Mouse (Mus musculus) thymus, postnatal 0 days (tissue): Measurements from ENCODE around the gene Tnc. TPM values are rescaled to one million over a fixed set of nuclear protein-coding genes. Genes with fewer than 3 reads are reported as not detected.

Source experiments
- DNase-seq: peaks from one replicate; pipeline ENCODE4 v3.0.0-alpha.2; 2015; ENCODE audit warnings: low spot score
- polyA plus RNA-seq: library from polyadenylated mRNA; unstranded; fragments of >200 nt; fragmentation: Nextera tagmentation; extraction: Ambion mirVana; gene quantifications from 2 replicates; pipeline ENCODE4 v1.2.1, GENCODE M21; 2015

The Tnc gene
- polyA plus RNA-seq, 1 experiment from 2014 or later: 119 TPM

GRCm38 (mm10) chr4:64029486-64029885, 17.3 kb downstream of the Tnc start:
- no peak for DNase-seq

GRCm38 (mm10) chr4:64025591-64025990, 21.2 kb downstream of the Tnc start:
- no peak for DNase-seq

GRCm38 (mm10) chr4:64024041-64024779, 22.6 kb downstream of the Tnc start:
- DNase-seq: no peak

GRCm38 (mm10) chr4:64020930-64021589, 25.8 kb downstream of the Tnc start:
- no peak for DNase-seq

GRCm38 (mm10) chr4:64020151-64020550, 26.7 kb downstream of the Tnc start:
- no peak for DNase-seq

- DNase-seq: no peak
Measured at GRCm38 (mm10) chr4:64011308-64011707, 35.5 kb downstream of the Tnc start.

- no peak for DNase-seq
Measured at GRCm38 (mm10) chr4:64009936-64010335, 36.9 kb downstream of the Tnc start.

GRCm38 (mm10) chr4:64005198-64005597, 41.6 kb downstream of the Tnc start:
- DNase-seq: no peak

- DNase-seq: no peak
Measured at GRCm38 (mm10) chr4:64003677-64004076, 43.1 kb downstream of the Tnc start.

GRCm38 (mm10) chr4:64002168-64002567, 44.6 kb downstream of the Tnc start:
- DNase-seq: no peak

- DNase-seq: no peak
Measured at GRCm38 (mm10) chr4:64000788-64001187, 46.0 kb downstream of the Tnc start.

- DNase-seq: no peak
Measured at GRCm38 (mm10) chr4:64000293-64000692, 46.5 kb downstream of the Tnc start.

GRCm38 (mm10) chr4:63993462-63994113, 53.2 kb downstream of the Tnc start:
- DNase-seq: no peak

GRCm38 (mm10) chr4:63990216-63990615, 56.6 kb downstream of the Tnc start:
- no peak for DNase-seq

- DNase-seq: no peak
Measured at GRCm38 (mm10) chr4:63988090-63988489, 58.7 kb downstream of the Tnc start.

- no peak for DNase-seq
Measured at GRCm38 (mm10) chr4:63986576-63986975, 60.2 kb downstream of the Tnc start.

- DNase-seq: no peak
Measured at GRCm38 (mm10) chr4:63983098-63983445, 63.7 kb downstream of the Tnc start.

GRCm38 (mm10) chr4:63982425-63983097, 64.3 kb downstream of the Tnc start:
- no peak for DNase-seq

- no peak for DNase-seq
Measured at GRCm38 (mm10) chr4:63980211-63980794, 66.5 kb downstream of the Tnc start.

- DNase-seq: no peak
Measured at GRCm38 (mm10) chr4:63979635-63980034, 67.2 kb downstream of the Tnc start.

GRCm38 (mm10) chr4:63972536-63972935, 74.3 kb downstream of the Tnc start:
- DNase-seq: no peak

- DNase-seq: no peak
Measured at GRCm38 (mm10) chr4:63971762-63972161, 75.1 kb downstream of the Tnc start.
